Mouse (Mus musculus): Measurements from ENCODE around the gene Gtf2a1l. TPM values are rescaled to one million over a fixed set of nuclear protein-coding genes. Genes with fewer than 3 reads are reported as not detected.
A peak's percentile ranks its signal among the peaks of the same experiment; 100 is the strongest.

Gene Gtf2a1l
- polyA plus RNA-seq, 1 experiment from 2014 or later: 0.39 TPM

DNA sequence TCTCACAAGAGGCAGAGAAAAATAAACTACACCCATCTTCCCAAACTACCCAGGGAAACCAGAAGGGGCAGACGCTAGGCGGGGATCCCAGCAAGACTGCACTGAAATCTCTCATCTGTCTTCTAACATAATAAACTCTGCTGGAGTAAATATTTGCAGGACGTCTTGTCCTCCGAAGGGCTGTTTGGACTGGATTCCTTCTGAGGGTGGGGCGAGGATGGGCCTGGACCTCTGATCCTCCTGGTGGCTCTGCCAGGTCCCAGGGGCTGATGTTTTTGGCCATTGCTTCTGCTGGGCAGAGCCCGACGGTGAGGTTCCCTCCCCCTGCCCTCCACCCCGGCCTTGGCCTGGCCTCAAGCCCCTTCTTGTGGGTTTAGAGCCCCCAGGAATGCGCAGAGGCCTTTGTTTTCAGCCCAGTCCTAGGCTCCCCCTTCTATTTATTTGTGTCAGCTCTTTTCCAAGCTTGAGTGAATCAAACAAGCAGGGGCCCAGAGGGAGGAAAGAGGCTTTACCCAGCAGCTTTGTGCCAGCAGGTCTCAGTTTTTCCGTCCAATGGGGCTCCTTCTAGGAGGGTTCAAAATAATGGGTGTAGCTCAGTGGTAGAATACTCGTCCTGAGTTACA, 38.4 kb upstream of the Gtf2a1l start:
- Histone ChIP-seq H3K4me3 (no peak overlapping the region), H3K4me2 (peak overlapping the region; percentile 43), H3K9ac (peak overlapping the region; percentile 54), H3K9me3 (no peaks in the 10 kb centered on the region), H3K27ac (peak overlapping the region; percentile 97), H3K36me3 (0 out of 2 replicates have a peak, but pooled peaks cover under 1% of the 10 kb centered on the region), H3K27me3 (no peaks in the 10 kb centered on the region), H3K4me1 (peaks cover 75% of the 10 kb centered on the region)
- WGBS: 17% methylated on average over 11 of the region's 11 CpGs
- ATAC-seq (ENCODE audit: insufficient number of reproducible peaks, insufficient read depth, low FRiP score, low TSS enrichment, low read depth): peak; percentile 71

DNA sequence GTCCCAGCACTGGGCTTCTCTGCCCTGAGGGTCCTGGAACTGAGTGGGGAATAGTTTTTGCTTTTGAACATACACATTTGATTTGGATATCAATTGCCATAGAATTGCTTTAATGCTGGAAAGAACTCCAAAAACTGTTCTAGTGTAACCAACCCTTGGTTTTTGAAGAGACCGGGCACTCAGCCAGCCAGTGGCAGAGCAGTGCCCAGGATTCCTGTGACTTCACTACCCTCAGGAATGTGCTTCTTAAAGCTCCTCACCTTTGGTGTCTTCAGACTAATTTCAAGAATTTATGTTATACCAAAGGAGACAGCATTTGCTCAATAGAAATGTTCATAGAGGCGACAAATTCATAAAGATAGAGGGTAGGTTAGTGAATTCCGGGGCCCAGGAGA, 37.9 kb upstream of the Gtf2a1l start:
- no peaks in the 10 kb centered on the region for H3K9me3 ChIP-seq
- 46% methylated on average over 3 of the region's 3 CpGs for WGBS
- peaks cover 70% of the 10 kb centered on the region for H3K4me1 ChIP-seq
- H3K9ac ChIP-seq: peak overlapping the region; percentile 54; the same call in 1 of the 2 replicates
- no peak overlapping the region for H3K4me3 ChIP-seq
- peak overlapping the region; percentile 43; the same call in 1 of the 2 replicates for H3K4me2 ChIP-seq
- ATAC-seq (ENCODE audit: insufficient number of reproducible peaks, insufficient read depth, low FRiP score, low TSS enrichment, low read depth): no peak
- H3K27me3 ChIP-seq: no peaks in the 10 kb centered on the region
- H3K36me3 ChIP-seq: peaks cover 6% of the 10 kb centered on the region
- H3K27ac ChIP-seq: peak overlapping the region; percentile 97

DNA sequence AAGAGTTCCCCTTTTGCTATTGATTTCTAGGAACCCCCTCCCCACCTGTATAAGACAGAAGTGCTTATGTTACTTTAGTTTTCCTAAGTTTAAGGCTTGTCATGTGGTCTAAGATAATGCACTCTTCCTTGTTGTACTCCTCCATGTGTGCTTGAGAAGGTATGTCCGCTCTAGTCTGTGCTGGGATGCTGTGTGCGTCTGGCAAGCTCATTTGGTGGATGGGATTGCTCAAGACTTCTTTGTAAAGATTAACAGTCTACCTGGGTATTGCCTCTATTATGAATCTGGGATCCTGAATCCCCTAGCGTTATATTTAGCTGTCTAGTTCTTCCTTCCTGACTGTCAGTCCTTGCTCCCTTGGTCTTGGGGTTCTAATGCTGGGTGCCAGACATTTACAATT, 35.8 kb upstream of the Gtf2a1l start:
- H3K4me3 ChIP-seq: no peak overlapping the region
- peaks cover 62% of the 10 kb centered on the region for H3K4me1 ChIP-seq
- peaks cover 18% of the 10 kb centered on the region for H3K36me3 ChIP-seq
- no peak for ATAC-seq (ENCODE audit: insufficient number of reproducible peaks, insufficient read depth, low FRiP score, low TSS enrichment, low read depth)
- no peak overlapping the region for H3K27ac ChIP-seq
- no peaks in the 10 kb centered on the region for H3K9me3 ChIP-seq
- WGBS: 92% methylated on average over 3 of the region's 3 CpGs
- H3K4me2 ChIP-seq: no peak overlapping the region
- H3K9ac ChIP-seq: no peak overlapping the region
- H3K27me3 ChIP-seq: no peaks in the 10 kb centered on the region

DNA sequence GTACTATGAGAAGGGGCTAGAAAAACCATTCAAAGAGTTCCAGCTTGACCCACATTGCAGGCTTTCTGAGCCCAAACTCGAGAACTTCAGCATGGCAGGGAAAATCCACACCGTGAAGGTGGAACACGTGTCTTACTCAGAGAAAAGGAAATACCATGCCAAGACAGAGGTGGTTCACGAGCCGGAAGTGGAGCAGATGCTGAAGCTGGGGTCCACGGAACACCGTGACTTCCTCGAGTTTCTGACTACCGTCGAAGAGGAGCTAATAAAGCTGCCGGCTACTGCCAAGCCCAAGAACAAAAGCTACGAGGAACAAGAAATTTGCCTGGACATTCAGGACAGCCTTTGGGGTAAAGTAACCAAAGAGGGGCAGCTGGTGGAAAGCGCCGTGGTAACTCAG, 32.4 kb upstream of the Gtf2a1l start:
- peaks cover 23% of the 10 kb centered on the region for H3K36me3 ChIP-seq
- 71% methylated on average over 14 of the region's 14 CpGs for WGBS
- H3K9me3 ChIP-seq: no peaks in the 10 kb centered on the region
- no peak overlapping the region for H3K9ac ChIP-seq
- peak overlapping the region; percentile 19; the same call in 1 of the 2 replicates for H3K27ac ChIP-seq
- H3K4me3 ChIP-seq: no peak overlapping the region
- H3K27me3 ChIP-seq: no peaks in the 10 kb centered on the region
- ATAC-seq (ENCODE audit: insufficient number of reproducible peaks, insufficient read depth, low FRiP score, low TSS enrichment, low read depth): no peak
- no peak overlapping the region for H3K4me2 ChIP-seq
- peaks cover 34% of the 10 kb centered on the region for H3K4me1 ChIP-seq

DNA sequence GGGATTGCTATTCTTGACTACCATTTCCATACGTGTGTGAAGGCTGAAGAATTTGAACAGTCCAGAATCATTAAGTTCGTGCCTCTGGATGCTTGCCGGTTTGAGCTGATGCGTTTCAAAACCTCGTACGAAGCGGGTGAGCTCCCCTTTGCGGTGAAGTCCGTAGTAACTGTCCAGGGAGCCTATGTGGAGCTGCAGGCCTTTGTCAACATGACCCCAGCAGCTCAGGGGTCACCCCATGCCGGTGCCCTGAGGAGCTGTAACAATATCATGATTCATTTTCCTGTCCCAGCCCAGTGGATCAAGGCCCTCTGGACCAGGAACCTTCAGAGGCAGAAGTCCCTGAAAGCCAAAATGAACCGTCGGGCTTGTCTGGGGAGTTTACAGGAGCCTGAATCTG, 31.9 kb upstream of the Gtf2a1l start:
- H3K4me3 ChIP-seq: no peak overlapping the region
- no peak overlapping the region for H3K27ac ChIP-seq
- no peak overlapping the region for H3K4me2 ChIP-seq
- no peaks in the 10 kb centered on the region for H3K27me3 ChIP-seq
- WGBS: 29% methylated on average over 12 of the region's 12 CpGs
- H3K4me1 ChIP-seq: peaks cover 28% of the 10 kb centered on the region
- ATAC-seq (ENCODE audit: insufficient number of reproducible peaks, insufficient read depth, low FRiP score, low TSS enrichment, low read depth): no peak
- H3K9ac ChIP-seq: no peak overlapping the region
- no peaks in the 10 kb centered on the region for H3K9me3 ChIP-seq
- peaks cover 23% of the 10 kb centered on the region for H3K36me3 ChIP-seq

DNA sequence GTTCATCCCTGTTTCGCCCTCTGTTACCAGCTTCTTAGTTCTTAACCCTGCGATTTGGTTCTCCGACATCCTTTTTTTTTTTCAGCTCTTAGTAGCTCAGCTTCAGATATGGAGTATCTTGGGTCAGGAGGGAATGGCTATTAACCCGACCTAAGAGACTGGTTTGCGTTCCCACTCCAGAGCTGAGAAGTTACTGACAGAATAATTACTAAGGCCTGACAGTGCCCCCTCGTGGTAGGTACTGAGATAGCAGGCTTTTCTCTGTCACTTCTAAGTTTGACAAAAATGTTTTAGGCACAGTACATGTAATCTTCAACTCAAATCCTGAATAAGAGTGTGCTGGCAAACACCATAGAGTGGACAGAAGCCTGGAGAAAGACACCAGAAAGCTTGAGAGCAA, 27.4 kb upstream of the Gtf2a1l start:
- Histone ChIP-seq H3K27ac (no peak overlapping the region), H3K4me2 (no peak overlapping the region), H3K4me3 (no peak overlapping the region), H3K9ac (no peak overlapping the region), H3K4me1 (peaks cover 14% of the 10 kb centered on the region), H3K36me3 (peaks cover 32% of the 10 kb centered on the region), H3K27me3 (no peaks in the 10 kb centered on the region), H3K9me3 (no peaks in the 10 kb centered on the region)
- 30% methylated on average over 6 of the region's 6 CpGs for WGBS
- ATAC-seq (ENCODE audit: insufficient number of reproducible peaks, insufficient read depth, low FRiP score, low TSS enrichment, low read depth): no peak

DNA sequence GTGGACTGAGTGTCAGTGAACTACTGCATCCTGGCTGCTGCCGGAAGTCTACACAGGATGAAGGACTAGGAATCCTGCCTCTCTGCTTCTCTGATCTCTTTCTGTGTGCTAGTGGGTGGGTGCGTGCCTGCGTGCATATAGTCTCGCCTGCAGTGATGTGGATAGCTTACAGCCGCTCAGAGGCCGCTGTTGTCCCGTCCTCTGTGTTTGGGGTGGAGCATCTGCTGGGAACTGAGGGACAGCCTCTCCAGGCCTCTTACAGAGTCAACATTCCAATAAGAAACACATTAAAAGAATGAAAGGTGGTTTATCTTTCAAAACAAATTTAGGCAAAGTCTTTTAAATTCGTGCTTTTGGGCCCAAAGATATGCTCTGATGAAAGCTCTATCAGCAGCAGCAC, 26.6 kb upstream of the Gtf2a1l start:
- WGBS: 87% methylated on average over 8 of the region's 8 CpGs
- Histone ChIP-seq H3K4me3 (no peak overlapping the region), H3K9ac (no peak overlapping the region), H3K9me3 (no peaks in the 10 kb centered on the region), H3K36me3 (peaks cover 35% of the 10 kb centered on the region), H3K4me1 (peaks cover 6% of the 10 kb centered on the region; the same call in 1 of the 2 replicates), H3K27ac (no peak overlapping the region), H3K27me3 (no peaks in the 10 kb centered on the region), H3K4me2 (no peak overlapping the region)
- no peak for ATAC-seq (ENCODE audit: insufficient number of reproducible peaks, insufficient read depth, low FRiP score, low TSS enrichment, low read depth)

DNA sequence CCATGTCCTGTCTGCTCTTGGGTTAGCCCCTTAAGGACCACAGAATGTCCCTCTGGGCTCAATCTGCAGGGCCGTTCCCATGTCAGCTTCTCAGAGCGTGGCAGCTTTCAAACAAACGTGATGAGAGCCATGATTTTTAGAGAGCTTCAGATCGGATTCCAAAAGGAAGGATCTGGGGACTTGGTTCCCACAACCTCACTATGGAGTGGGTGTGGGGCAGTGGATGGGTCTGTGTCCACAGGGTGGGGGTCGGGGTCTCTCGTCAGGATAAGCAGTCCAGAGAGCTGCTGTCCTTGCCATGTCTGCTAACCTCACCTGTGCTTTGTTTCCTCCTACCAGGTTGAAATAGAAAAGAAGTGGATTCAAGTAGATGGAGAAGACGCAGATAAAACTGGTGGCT, 23.6 kb upstream of the Gtf2a1l start:
- H3K27ac ChIP-seq: no peak overlapping the region
- H3K27me3 ChIP-seq: no peaks in the 10 kb centered on the region
- WGBS: 84% methylated on average over 7 of the region's 7 CpGs
- ATAC-seq (ENCODE audit: insufficient number of reproducible peaks, insufficient read depth, low FRiP score, low TSS enrichment, low read depth): no peak
- no peak overlapping the region for H3K4me2 ChIP-seq
- H3K36me3 ChIP-seq: peaks cover 47% of the 10 kb centered on the region
- H3K9me3 ChIP-seq: no peaks in the 10 kb centered on the region
- no peak overlapping the region for H3K9ac ChIP-seq
- H3K4me1 ChIP-seq: peaks cover 6% of the 10 kb centered on the region; the same call in 1 of the 2 replicates
- no peak overlapping the region for H3K4me3 ChIP-seq

DNA sequence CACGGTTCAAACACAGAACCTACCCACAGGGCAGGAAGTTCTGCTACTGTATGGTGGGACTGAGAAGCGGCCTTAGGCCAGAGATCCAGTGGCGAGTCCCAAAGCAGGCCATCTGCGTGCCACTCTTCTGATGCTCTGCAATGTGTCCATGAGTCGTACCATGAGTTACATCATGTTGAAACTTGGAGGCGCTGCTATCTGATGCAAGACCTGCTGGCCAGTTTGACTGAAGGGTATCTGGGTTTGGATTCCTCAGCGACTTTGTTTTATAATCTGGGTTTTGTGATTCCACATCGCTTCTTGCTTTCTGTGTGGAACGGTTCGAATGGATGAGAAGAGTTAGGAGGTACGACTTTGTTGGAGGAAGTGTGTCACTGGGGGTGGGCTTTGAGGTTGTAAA, 23.2 kb upstream of the Gtf2a1l start:
- H3K9me3 ChIP-seq: no peaks in the 10 kb centered on the region
- H3K9ac ChIP-seq: no peak overlapping the region
- H3K27ac ChIP-seq: no peak overlapping the region
- peaks cover 6% of the 10 kb centered on the region; the same call in 1 of the 2 replicates for H3K4me1 ChIP-seq
- H3K36me3 ChIP-seq: peaks cover 45% of the 10 kb centered on the region
- WGBS: 90% methylated on average over 11 of the region's 11 CpGs
- ATAC-seq (ENCODE audit: insufficient number of reproducible peaks, insufficient read depth, low FRiP score, low TSS enrichment, low read depth): no peak
- no peak overlapping the region for H3K4me3 ChIP-seq
- H3K27me3 ChIP-seq: no peaks in the 10 kb centered on the region
- H3K4me2 ChIP-seq: no peak overlapping the region

DNA sequence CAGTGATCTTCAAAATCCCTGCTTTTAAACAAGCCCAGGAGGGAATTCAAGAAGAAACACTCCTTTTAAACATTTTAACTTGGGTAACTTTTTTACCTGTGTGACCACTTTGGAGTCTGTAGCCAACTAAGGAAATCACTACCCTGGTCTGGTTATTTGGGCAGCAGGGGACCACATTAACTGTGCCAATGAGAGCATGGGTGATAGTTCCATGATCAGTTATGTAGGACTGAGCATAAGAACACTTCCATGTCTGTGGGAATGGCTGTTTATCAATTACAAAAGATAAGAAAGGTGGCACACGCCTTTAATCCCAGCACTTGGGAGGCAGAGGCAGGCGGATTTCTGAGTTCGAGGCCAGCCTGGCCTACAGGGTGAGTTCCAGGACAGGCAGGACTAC, 21.3 kb upstream of the Gtf2a1l start:
- no peak overlapping the region for H3K9ac ChIP-seq
- WGBS: 93% methylated on average over 3 of the region's 3 CpGs
- no peak for ATAC-seq (ENCODE audit: insufficient number of reproducible peaks, insufficient read depth, low FRiP score, low TSS enrichment, low read depth)
- H3K36me3 ChIP-seq: peaks cover 38% of the 10 kb centered on the region
- no peak overlapping the region for H3K4me2 ChIP-seq
- no peaks in the 10 kb centered on the region for H3K4me1 ChIP-seq
- no peak overlapping the region for H3K4me3 ChIP-seq
- H3K27me3 ChIP-seq: no peaks in the 10 kb centered on the region
- no peaks in the 10 kb centered on the region for H3K9me3 ChIP-seq
- H3K27ac ChIP-seq: no peak overlapping the region

DNA sequence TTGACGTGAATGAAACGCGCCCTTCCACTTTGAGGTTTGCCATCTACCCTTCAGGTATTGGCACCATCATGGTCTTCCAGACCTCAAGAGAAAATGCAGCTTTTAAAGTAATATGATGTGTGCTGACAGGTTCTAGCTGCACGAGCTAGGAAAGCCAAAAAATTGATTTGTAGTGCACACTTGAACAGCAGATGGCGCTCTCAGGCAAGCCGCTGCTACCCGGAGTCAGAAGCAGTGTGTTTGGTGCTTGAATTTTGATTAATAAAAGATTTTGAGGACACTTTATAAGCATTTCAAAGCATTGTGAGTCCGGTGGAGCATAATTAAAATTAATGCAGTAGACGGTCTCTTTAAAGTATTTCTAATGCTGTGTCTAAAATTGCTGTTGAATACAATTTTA, 16.4 kb upstream of the Gtf2a1l start:
- Histone ChIP-seq H3K4me3 (no peak overlapping the region), H3K4me1 (no peaks in the 10 kb centered on the region), H3K27ac (no peak overlapping the region), H3K4me2 (no peak overlapping the region), H3K36me3 (peaks cover 14% of the 10 kb centered on the region), H3K9me3 (no peaks in the 10 kb centered on the region), H3K27me3 (0 out of 2 replicates have a peak, but pooled peaks cover 4% of the 10 kb centered on the region), H3K9ac (no peak overlapping the region)
- 5% methylated on average over 9 of the region's 9 CpGs for WGBS
- ATAC-seq (ENCODE audit: insufficient number of reproducible peaks, insufficient read depth, low FRiP score, low TSS enrichment, low read depth): no peak

DNA sequence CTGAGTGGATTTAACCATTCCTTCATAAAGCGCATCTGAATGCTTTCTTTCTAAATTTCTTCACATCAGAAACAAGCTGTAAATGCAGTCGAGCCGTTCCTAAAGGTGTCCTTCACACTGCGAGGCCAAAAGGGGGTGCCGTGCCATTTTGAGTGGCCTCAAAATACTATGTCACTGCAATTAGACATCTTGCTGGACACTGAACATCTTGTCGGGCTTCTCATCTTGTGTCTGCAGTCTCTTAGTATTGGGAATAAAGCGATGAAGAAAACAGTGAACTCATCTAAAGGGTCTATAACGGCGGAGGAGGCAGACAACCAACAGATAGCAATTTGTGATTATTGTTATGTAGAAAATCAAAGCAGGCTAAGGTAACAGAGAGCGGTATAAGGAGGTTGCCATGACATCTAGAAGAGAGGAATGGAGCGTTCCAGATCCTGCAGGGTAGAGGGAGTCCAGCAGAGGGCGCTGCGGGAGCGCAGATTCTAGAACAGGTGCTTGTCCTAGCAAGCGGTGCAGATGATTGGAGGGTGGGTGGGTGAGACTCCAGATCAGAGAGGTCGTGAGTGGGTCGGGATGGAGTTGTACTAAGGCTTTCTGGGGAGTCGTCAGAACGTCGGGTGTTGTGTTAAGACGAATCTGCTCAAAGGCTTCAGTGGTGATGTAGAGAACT, 15.6 kb upstream of the Gtf2a1l start:
- Histone ChIP-seq H3K27me3 (0 out of 2 replicates have a peak, but pooled peaks cover 4% of the 10 kb centered on the region), H3K36me3 (peaks cover 13% of the 10 kb centered on the region), H3K9ac (no peak overlapping the region), H3K4me2 (no peak overlapping the region), H3K4me3 (no peak overlapping the region), H3K9me3 (no peaks in the 10 kb centered on the region), H3K4me1 (no peaks in the 10 kb centered on the region), H3K27ac (no peak overlapping the region)
- 22% methylated on average over 21 of the region's 21 CpGs for WGBS
- ATAC-seq (ENCODE audit: insufficient number of reproducible peaks, insufficient read depth, low FRiP score, low TSS enrichment, low read depth): no peak

All from embryonic facial prominence, embryonic 13.5 days (tissue).